ENCODE assay signal across 24 mouse cellular contexts in the genomic region with DNA sequence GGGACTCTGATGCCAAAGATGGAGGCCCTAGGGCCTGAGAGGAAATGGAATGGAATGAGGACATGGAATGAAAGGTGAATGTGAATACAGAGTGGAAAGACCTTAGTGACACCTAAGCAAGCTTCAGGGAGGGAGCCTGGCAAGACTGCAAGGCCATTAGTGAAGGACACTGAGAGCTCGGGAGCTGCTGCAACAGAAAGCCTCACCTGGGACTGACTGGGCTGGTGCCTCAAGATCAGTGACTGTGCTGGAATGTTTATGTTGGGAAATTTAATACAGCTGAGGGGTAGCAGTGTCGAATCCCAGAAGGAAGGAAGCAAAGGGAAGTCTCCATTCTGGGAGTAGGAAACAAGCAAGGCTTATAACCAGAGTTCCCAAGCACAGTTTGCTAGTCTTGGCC. TPM values are rescaled to one million over a fixed set of nuclear protein-coding genes. Genes with fewer than 3 reads are reported as not detected.
DNase-seq lines count a peak whose midpoint lies in the region; ATAC-seq and TF ChIP-seq lines count a peak whose summit lies in the region.
"Had no signal": no experiment of that assay in that cellular context is flagged by ENCODE, and none has a peak within 500 bp of the region (broad histone marks: within the 10 kb centered on the region; RNA-seq: fewer than 3 reads in every experiment).

No protein-coding gene starts in this region.

- ATAC-seq in heart, embryonic 15.5 days (replicated peaks; ENCODE audit: insufficient number of reproducible peaks, insufficient read depth, low FRiP score, low read depth), result no peak
- ATAC-seq in heart, embryonic 11.5 days (replicated peaks; ENCODE audit: insufficient number of reproducible peaks, low FRiP score, low TSS enrichment), result no peak
- ATAC-seq in kidney, embryonic 16.5 days (ENCODE audit: low FRiP score, low TSS enrichment), result peak; percentile 51; the same call in 1 of the 2 replicates
- no peak for ATAC-seq in embryonic facial prominence, embryonic 13.5 days (ENCODE audit: insufficient number of reproducible peaks, insufficient read depth, low FRiP score, low TSS enrichment, low read depth)

- peaks cover 7% of the 10 kb centered on the region; the same call in 1 of the 2 replicates for H3K4me1 ChIP-seq in heart, embryonic 15.5 days (replicated peaks)
- H3K4me1 ChIP-seq in heart, embryonic 11.5 days (ENCODE audit: control insufficient read depth, insufficient read depth, low read length), result no peaks in the 10 kb centered on the region
- peaks cover 11% of the 10 kb centered on the region; the same call in 1 of the 2 replicates for H3K4me1 ChIP-seq in kidney, embryonic 16.5 days (ENCODE audit: insufficient read depth, low read length)
- H3K4me1 ChIP-seq in embryonic facial prominence, embryonic 13.5 days, result peaks cover 9% of the 10 kb centered on the region
- H3K4me1 ChIP-seq in thymus, adult 2 months (replicated peaks; ENCODE audit: control insufficient read depth, insufficient read depth, low read length), result peaks cover 6% of the 10 kb centered on the region
- H3K4me1 ChIP-seq: forebrain, embryonic 12.5 days; limb, embryonic 12.5 days; liver, embryonic 15.5 days had no signal

- H3K4me2 ChIP-seq in heart, embryonic 15.5 days, result no peak overlapping the region
- no peak overlapping the region for H3K4me2 ChIP-seq in heart, embryonic 11.5 days
- H3K4me2 ChIP-seq in kidney, embryonic 16.5 days (replicated peaks; ENCODE audit: low read depth, low read length), result no peak overlapping the region
- no peak overlapping the region for H3K4me2 ChIP-seq in embryonic facial prominence, embryonic 13.5 days
- H3K4me2 ChIP-seq: forebrain, embryonic 12.5 days; hindbrain, embryonic 14.5 days; limb, embryonic 12.5 days; liver, embryonic 15.5 days; lung, embryonic 14.5 days had no signal

- H3K9ac ChIP-seq in heart, embryonic 15.5 days, result no peak overlapping the region
- H3K9ac ChIP-seq in heart, embryonic 11.5 days (ENCODE audit: low read depth, low read length), result no peak overlapping the region
- no peak overlapping the region for H3K9ac ChIP-seq in kidney, embryonic 16.5 days (replicated peaks; ENCODE audit: low read length)
- no peak overlapping the region for H3K9ac ChIP-seq in embryonic facial prominence, embryonic 13.5 days
- H3K9ac ChIP-seq: forebrain, embryonic 12.5 days; forebrain, postnatal 0 days; hindbrain, embryonic 14.5 days; limb, embryonic 12.5 days; liver, embryonic 15.5 days; lung, embryonic 14.5 days had no signal

- peaks cover 13% of the 10 kb centered on the region; the same call in 1 of the 2 replicates for H3K36me3 ChIP-seq in heart, embryonic 15.5 days
- H3K36me3 ChIP-seq in heart, embryonic 11.5 days (ENCODE audit: control insufficient read depth, insufficient read depth, low read length), result no peaks in the 10 kb centered on the region
- H3K36me3 ChIP-seq in kidney, embryonic 16.5 days (ENCODE audit: insufficient read depth, low read length), result 0 out of 2 replicates have a peak, but pooled peaks cover 3% of the 10 kb centered on the region
- peaks cover 30% of the 10 kb centered on the region for H3K36me3 ChIP-seq in embryonic facial prominence, embryonic 13.5 days
- H3K36me3 ChIP-seq in thymus, adult 2 months (ENCODE audit: control insufficient read depth, insufficient read depth, low read length), result peaks cover 6% of the 10 kb centered on the region; the same call in 1 of the 2 replicates

- TF ChIP-seq POLR2A in thymus, adult 2 months (IDR thresholded peaks at IDR 0.05; ENCODE audit: control insufficient read depth, extremely low read depth, insufficient read depth, low read length, poor library complexity), result no peak

- H3K9me3 ChIP-seq in heart, embryonic 15.5 days (replicated peaks), result no peaks in the 10 kb centered on the region
- no peaks in the 10 kb centered on the region for H3K9me3 ChIP-seq in heart, embryonic 11.5 days (replicated peaks; ENCODE audit: control insufficient read depth, low read length)
- no peaks in the 10 kb centered on the region for H3K9me3 ChIP-seq in kidney, embryonic 16.5 days (ENCODE audit: low read length)
- no peaks in the 10 kb centered on the region for H3K9me3 ChIP-seq in embryonic facial prominence, embryonic 13.5 days
- H3K9me3 ChIP-seq: forebrain, embryonic 12.5 days; limb, embryonic 12.5 days; liver, embryonic 15.5 days had no signal

- 52% methylated on average over 2 of the region's 2 CpGs for WGBS in heart, embryonic 15.5 days
- WGBS in heart, embryonic 11.5 days (ENCODE audit: insufficient replicate concordance), result 48% methylated on average over 2 of the region's 2 CpGs
- WGBS in kidney, embryonic 16.5 days, result 21% methylated on average over 2 of the region's 2 CpGs
- WGBS in embryonic facial prominence, embryonic 13.5 days, result 35% methylated on average over 2 of the region's 2 CpGs
- WGBS in thymus, adult 2 months, result 93% methylated on average over 2 of the region's 2 CpGs

- no peak overlapping the region for H3K4me3 ChIP-seq in heart, embryonic 15.5 days
- no peak overlapping the region for H3K4me3 ChIP-seq in heart, embryonic 11.5 days (ENCODE audit: low read depth, low read length)
- no peak overlapping the region for H3K4me3 ChIP-seq in kidney, embryonic 16.5 days (ENCODE audit: low read length)
- no peak overlapping the region for H3K4me3 ChIP-seq in embryonic facial prominence, embryonic 13.5 days
- H3K4me3 ChIP-seq in thymus, adult 2 months (ENCODE audit: control insufficient read depth, insufficient read depth, low read length), result no peak overlapping the region
- H3K4me3 ChIP-seq: forebrain, embryonic 12.5 days; heart, adult 2 months; limb, embryonic 12.5 days; liver, embryonic 15.5 days had no signal

- peak; percentile 47 to 69 for DNase-seq in adrenal gland, adult (ENCODE audit: inconsistent age in 2 of 2, low spot score in 1 of 2)
- no peak for DNase-seq in adrenal gland, postnatal 4 days (ENCODE audit: low spot score in 2 of 2)
- DNase-seq in kidney, postnatal 10 days, result no peak
- no peak for DNase-seq in thymus, adult 2 months
- DNase-seq: cerebellum, adult 18-20 months; cerebellum, postnatal 14 days; forebrain, postnatal 0 days; heart, adult 2 months; heart, postnatal 10 days; kidney, adult 2 months; layer of hippocampus, adult 9-11 months; lung, embryonic 14.5 days; lung, postnatal 14 days; midbrain, embryonic 14.5 days; thymus, postnatal 25 days had no signal

- H3K27ac ChIP-seq in heart, embryonic 15.5 days, result peak overlapping the region; percentile 27; the same call in 1 of the 2 replicates
- H3K27ac ChIP-seq in heart, embryonic 11.5 days (ENCODE audit: low read depth, low read length), result no peak overlapping the region
- 0 out of 2 replicates have a peak overlapping the region, but pooled peaks have one; percentile 3 for H3K27ac ChIP-seq in kidney, embryonic 16.5 days (ENCODE audit: low read length)
- peak overlapping the region; percentile 11; the same call in 1 of the 2 replicates for H3K27ac ChIP-seq in embryonic facial prominence, embryonic 13.5 days
- H3K27ac ChIP-seq in thymus, adult 2 months (ENCODE audit: control insufficient read depth, insufficient read depth, low read length), result no peak overlapping the region
- H3K27ac ChIP-seq: forebrain, embryonic 12.5 days; heart, adult 2 months; hindbrain, embryonic 14.5 days; limb, embryonic 12.5 days; liver, embryonic 15.5 days had no signal

- no peaks in the 10 kb centered on the region for H3K27me3 ChIP-seq in heart, embryonic 15.5 days
- H3K27me3 ChIP-seq in heart, embryonic 11.5 days (ENCODE audit: control insufficient read depth, insufficient read depth, low read length), result no peaks in the 10 kb centered on the region
- no peaks in the 10 kb centered on the region for H3K27me3 ChIP-seq in kidney, embryonic 16.5 days (ENCODE audit: insufficient read depth, low read length)
- H3K27me3 ChIP-seq in embryonic facial prominence, embryonic 13.5 days, result no peaks in the 10 kb centered on the region
- no peaks in the 10 kb centered on the region for H3K27me3 ChIP-seq in thymus, adult 2 months (ENCODE audit: control insufficient read depth, insufficient read depth, low read length)
- H3K27me3 ChIP-seq: CH12.LX; forebrain, embryonic 12.5 days; limb, embryonic 12.5 days; liver, embryonic 15.5 days had no signal

- no peak for TF ChIP-seq CTCF in thymus, adult 2 months (IDR thresholded peaks at IDR 0.05; ENCODE audit: borderline replicate concordance, control insufficient read depth, extremely low read depth, insufficient read depth, low read length, poor library complexity)

RNA-seq across cellular contexts. Expression of a gene that starts 25.4 kb away (rescaled TPM):
- 100 to 1,000 TPM in 1 of 2 experiments, 10 to 100 TPM in 1; 92.9 to 102 TPM for total RNA-seq in adrenal gland, postnatal 4 days (2021)
- polyA plus RNA-seq in heart, embryonic 15.5 days (2015; fragmentation: Nextera tagmentation; extraction: Ambion mirVana), result 62.6 and 63.0 TPM in 2 replicates
- 62.2 and 71.6 TPM in 2 replicates for polyA plus RNA-seq in heart, embryonic 11.5 days (2014; fragmentation: Nextera tagmentation; extraction: Ambion mirVana)
- polyA plus RNA-seq in kidney, embryonic 16.5 days (2015; fragmentation: Nextera tagmentation; extraction: Ambion mirVana), result 74.0 and 74.3 TPM in 2 replicates
- 56.7 and 60.5 TPM in 2 replicates for polyA plus RNA-seq in embryonic facial prominence, embryonic 13.5 days (2015; fragmentation: Nextera tagmentation; extraction: Ambion mirVana)
- polyA plus RNA-seq in thymus, adult 2 months (2012; rRNA removed), result 27.1 and 33.8 TPM in 2 replicates

Comparison
In these comparisons a context has a peak if more than half of its experiments do, and no peak if none do; other contexts are left out.
1. DNase-seq: peak in adrenal gland, adult (2 of 2); none in adrenal gland, postnatal 4 days (0 of 2), kidney, postnatal 10 days (single experiment) and thymus, adult 2 months (single experiment).
2. H3K27ac ChIP-seq: peak in heart, embryonic 15.5 days (single experiment), kidney, embryonic 16.5 days (single experiment) and embryonic facial prominence, embryonic 13.5 days (single experiment); none in heart, embryonic 11.5 days (single experiment) and thymus, adult 2 months (single experiment).